Mouse (Mus musculus): Measurements from ENCODE around the gene Ica1. TPM values are rescaled to one million over a fixed set of nuclear protein-coding genes. Genes with fewer than 3 reads are reported as not detected.

Ica1 gene
- polyA plus RNA-seq, 1 experiment from 2014 or later, result 44.0 TPM

DNA sequence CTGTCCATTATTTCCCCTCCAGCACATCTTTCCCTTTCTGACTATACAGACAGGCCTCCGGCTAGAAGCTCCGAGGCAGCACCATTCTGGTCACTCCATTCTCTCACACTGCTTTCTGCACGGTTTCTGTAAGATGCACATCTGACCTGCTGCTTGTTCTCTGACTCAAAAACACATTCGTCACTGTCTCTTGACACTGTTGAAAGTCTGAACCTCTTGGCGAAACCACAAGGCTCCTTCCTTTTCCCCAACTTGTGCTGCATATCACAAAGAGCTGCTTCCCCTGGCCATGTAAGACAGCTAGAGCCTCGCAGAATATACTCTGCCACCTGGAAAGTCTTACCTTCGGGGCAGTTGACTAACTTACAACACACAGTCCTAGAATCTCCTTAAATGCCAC, 6.7 kb downstream of the Ica1 start:
- H3K9ac ChIP-seq (ENCODE audit: low read length), result no peak overlapping the region
- no peaks in the 10 kb centered on the region for H3K36me3 ChIP-seq (ENCODE audit: control insufficient read depth, insufficient read depth, low read length)
- DNase-seq (ENCODE audit: low spot score), result no peak
- H3K4me3 ChIP-seq (ENCODE audit: low read depth, low read length), result no peak overlapping the region
- no peaks in the 10 kb centered on the region for H3K9me3 ChIP-seq (replicated peaks; ENCODE audit: control insufficient read depth, low read length)
- H3K27me3 ChIP-seq (replicated peaks; ENCODE audit: control insufficient read depth, insufficient read depth, low read length), result no peaks in the 10 kb centered on the region
- 91% methylated on average over 7 of the region's 7 CpGs for WGBS
- no peak overlapping the region for H3K27ac ChIP-seq (ENCODE audit: low read depth, low read length)
- H3K4me1 ChIP-seq (ENCODE audit: control insufficient read depth, insufficient read depth, low read length), result no peaks in the 10 kb centered on the region
- no peak for ATAC-seq
- H3K4me2 ChIP-seq (ENCODE audit: low read length), result no peak overlapping the region

DNA sequence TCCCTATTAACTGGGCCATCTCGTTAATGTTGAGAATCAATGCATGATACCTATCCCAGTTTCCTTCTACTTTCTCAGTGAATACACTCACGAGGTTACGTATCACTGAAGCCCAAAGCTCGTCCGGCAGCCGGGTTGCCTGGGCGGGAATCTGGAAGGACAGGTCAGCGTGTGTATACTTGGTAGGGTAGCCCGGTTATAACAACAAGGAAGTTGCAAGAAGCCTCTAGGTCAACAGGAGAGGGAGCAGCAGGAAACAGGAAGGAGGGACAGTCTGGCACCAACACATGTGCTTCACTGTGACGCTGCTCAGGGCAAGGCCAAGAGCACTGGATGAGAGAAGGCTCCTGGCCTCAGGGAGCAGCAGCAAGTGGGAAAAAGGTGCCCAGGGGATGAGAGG, 7.9 kb downstream of the Ica1 start:
- no peak overlapping the region for H3K9ac ChIP-seq (ENCODE audit: low read length)
- H3K9me3 ChIP-seq (replicated peaks; ENCODE audit: control insufficient read depth, low read length), result no peaks in the 10 kb centered on the region
- H3K4me1 ChIP-seq (ENCODE audit: control insufficient read depth, insufficient read depth, low read length), result no peaks in the 10 kb centered on the region
- H3K36me3 ChIP-seq (ENCODE audit: control insufficient read depth, insufficient read depth, low read length), result no peaks in the 10 kb centered on the region
- no peak overlapping the region for H3K27ac ChIP-seq (ENCODE audit: low read depth, low read length)
- no peak for ATAC-seq
- no peak for DNase-seq (ENCODE audit: low spot score)
- H3K4me3 ChIP-seq (ENCODE audit: low read depth, low read length), result no peak overlapping the region
- WGBS, result 66% methylated on average over 10 of the region's 10 CpGs
- H3K27me3 ChIP-seq (replicated peaks; ENCODE audit: control insufficient read depth, insufficient read depth, low read length), result no peaks in the 10 kb centered on the region
- H3K4me2 ChIP-seq (ENCODE audit: low read length), result no peak overlapping the region

GRCm38 (mm10) chr6:8769803-8770202, 8.5 kb downstream of the Ica1 start:
- no peaks in the 10 kb centered on the region for H3K4me1 ChIP-seq (ENCODE audit: control insufficient read depth, insufficient read depth, low read length)
- H3K4me3 ChIP-seq (ENCODE audit: low read depth, low read length), result no peak overlapping the region
- no peaks in the 10 kb centered on the region for H3K36me3 ChIP-seq (ENCODE audit: control insufficient read depth, insufficient read depth, low read length)
- no peak overlapping the region for H3K4me2 ChIP-seq (ENCODE audit: low read length)
- no peak overlapping the region for H3K27ac ChIP-seq (ENCODE audit: low read depth, low read length)
- DNase-seq (ENCODE audit: low spot score) (no peak), ATAC-seq (no peak)
- no peak overlapping the region for H3K9ac ChIP-seq (ENCODE audit: low read length)
- H3K9me3 ChIP-seq (replicated peaks; ENCODE audit: control insufficient read depth, low read length), result no peaks in the 10 kb centered on the region
- 51% methylated on average over 6 of the region's 6 CpGs for WGBS
- no peaks in the 10 kb centered on the region for H3K27me3 ChIP-seq (replicated peaks; ENCODE audit: control insufficient read depth, insufficient read depth, low read length)

- H3K36me3 ChIP-seq (ENCODE audit: control insufficient read depth, insufficient read depth, low read length), result no peaks in the 10 kb centered on the region
- H3K9me3 ChIP-seq (replicated peaks; ENCODE audit: control insufficient read depth, low read length), result no peaks in the 10 kb centered on the region
- DNase-seq (ENCODE audit: low spot score) (no peak), ATAC-seq (no peak)
- no peak overlapping the region for H3K9ac ChIP-seq (ENCODE audit: low read length)
- 92% methylated on average over 5 of the region's 5 CpGs for WGBS
- no peak overlapping the region for H3K4me2 ChIP-seq (ENCODE audit: low read length)
- no peak overlapping the region for H3K4me3 ChIP-seq (ENCODE audit: low read depth, low read length)
- no peak overlapping the region for H3K27ac ChIP-seq (ENCODE audit: low read depth, low read length)
- no peaks in the 10 kb centered on the region for H3K27me3 ChIP-seq (replicated peaks; ENCODE audit: control insufficient read depth, insufficient read depth, low read length)
- H3K4me1 ChIP-seq (ENCODE audit: control insufficient read depth, insufficient read depth, low read length), result no peaks in the 10 kb centered on the region
Measured at GRCm38 (mm10) chr6:8766652-8767051, 11.6 kb downstream of the Ica1 start.

DNA sequence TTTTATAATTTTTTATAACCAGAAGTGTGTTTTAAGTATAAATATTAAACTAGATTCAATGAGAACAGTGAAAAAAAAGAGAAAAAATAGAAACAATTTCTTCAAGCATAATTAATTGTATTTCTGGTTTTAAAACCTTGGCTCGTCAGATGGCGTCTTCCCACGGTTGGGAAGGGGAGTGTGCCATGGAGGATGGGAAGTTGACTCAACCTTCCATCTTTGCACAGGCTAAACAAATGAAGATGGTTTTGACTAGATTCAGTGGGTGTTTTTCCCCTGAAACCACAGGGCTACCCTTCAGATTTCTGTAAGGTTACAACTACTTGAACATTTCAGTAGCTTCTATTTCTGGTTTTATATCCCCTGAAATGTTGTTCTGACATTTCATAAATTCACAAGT, 12.5 kb downstream of the Ica1 start:
- DNase-seq (ENCODE audit: low spot score), result no peak
- no peaks in the 10 kb centered on the region for H3K27me3 ChIP-seq (replicated peaks; ENCODE audit: control insufficient read depth, insufficient read depth, low read length)
- H3K36me3 ChIP-seq (ENCODE audit: control insufficient read depth, insufficient read depth, low read length), result no peaks in the 10 kb centered on the region
- ATAC-seq, result no peak
- no peaks in the 10 kb centered on the region for H3K9me3 ChIP-seq (replicated peaks; ENCODE audit: control insufficient read depth, low read length)
- 88% methylated on average over 3 of the region's 3 CpGs for WGBS
- no peak overlapping the region for H3K4me3 ChIP-seq (ENCODE audit: low read depth, low read length)
- H3K27ac ChIP-seq (ENCODE audit: low read depth, low read length), result no peak overlapping the region
- no peaks in the 10 kb centered on the region for H3K4me1 ChIP-seq (ENCODE audit: control insufficient read depth, insufficient read depth, low read length)
- H3K9ac ChIP-seq (ENCODE audit: low read length), result no peak overlapping the region
- no peak overlapping the region for H3K4me2 ChIP-seq (ENCODE audit: low read length)

- 61% methylated on average over 1 of the region's 1 CpGs for WGBS
- H3K27ac ChIP-seq (ENCODE audit: low read depth, low read length), result no peak overlapping the region
- DNase-seq (ENCODE audit: low spot score) (no peak), ATAC-seq (no peak)
- no peaks in the 10 kb centered on the region for H3K4me1 ChIP-seq (ENCODE audit: control insufficient read depth, insufficient read depth, low read length)
- no peaks in the 10 kb centered on the region for H3K9me3 ChIP-seq (replicated peaks; ENCODE audit: control insufficient read depth, low read length)
- H3K27me3 ChIP-seq (replicated peaks; ENCODE audit: control insufficient read depth, insufficient read depth, low read length), result no peaks in the 10 kb centered on the region
- no peak overlapping the region for H3K4me3 ChIP-seq (ENCODE audit: low read depth, low read length)
- H3K4me2 ChIP-seq (ENCODE audit: low read length), result no peak overlapping the region
- no peaks in the 10 kb centered on the region for H3K36me3 ChIP-seq (ENCODE audit: control insufficient read depth, insufficient read depth, low read length)
- H3K9ac ChIP-seq (ENCODE audit: low read length), result no peak overlapping the region
Measured at GRCm38 (mm10) chr6:8765064-8765463, 13.2 kb downstream of the Ica1 start.

DNA sequence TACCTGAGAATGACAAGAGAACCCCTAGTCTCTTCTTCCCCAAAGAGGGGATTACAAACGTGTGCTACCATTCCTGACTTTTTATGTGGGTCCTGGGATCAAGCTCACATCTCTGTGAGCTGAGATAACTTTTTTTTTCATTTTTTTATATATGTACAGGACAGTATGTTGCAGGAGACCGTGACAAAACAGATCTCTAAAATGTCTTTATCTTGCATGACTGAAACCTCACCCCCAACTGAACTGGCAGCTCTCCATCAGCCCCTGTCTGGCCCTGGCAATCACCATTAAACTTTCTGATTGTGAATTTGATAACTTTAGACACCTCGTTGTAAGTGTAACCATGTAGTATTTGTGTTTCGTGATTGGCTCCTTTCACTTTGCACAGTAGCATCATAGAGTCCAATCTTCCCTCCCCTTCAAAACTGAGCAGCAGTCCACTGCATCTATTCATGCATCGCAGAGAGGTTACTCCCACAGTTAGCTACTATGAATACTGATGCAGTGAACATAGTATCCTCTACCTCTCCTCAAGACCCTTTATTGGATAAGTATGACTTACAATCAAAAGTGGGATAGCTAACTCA, 17.5 kb downstream of the Ica1 start:
- no peaks in the 10 kb centered on the region for H3K4me1 ChIP-seq (ENCODE audit: control insufficient read depth, insufficient read depth, low read length)
- WGBS, result 83% methylated on average over 5 of the region's 5 CpGs
- no peak overlapping the region for H3K27ac ChIP-seq (ENCODE audit: low read depth, low read length)
- no peaks in the 10 kb centered on the region for H3K9me3 ChIP-seq (replicated peaks; ENCODE audit: control insufficient read depth, low read length)
- no peaks in the 10 kb centered on the region for H3K27me3 ChIP-seq (replicated peaks; ENCODE audit: control insufficient read depth, insufficient read depth, low read length)
- DNase-seq (ENCODE audit: low spot score) (no peak), ATAC-seq (no peak)
- H3K4me2 ChIP-seq (ENCODE audit: low read length), result no peak overlapping the region
- H3K4me3 ChIP-seq (ENCODE audit: low read depth, low read length), result no peak overlapping the region
- H3K9ac ChIP-seq (ENCODE audit: low read length), result no peak overlapping the region
- no peaks in the 10 kb centered on the region for H3K36me3 ChIP-seq (ENCODE audit: control insufficient read depth, insufficient read depth, low read length)

DNA sequence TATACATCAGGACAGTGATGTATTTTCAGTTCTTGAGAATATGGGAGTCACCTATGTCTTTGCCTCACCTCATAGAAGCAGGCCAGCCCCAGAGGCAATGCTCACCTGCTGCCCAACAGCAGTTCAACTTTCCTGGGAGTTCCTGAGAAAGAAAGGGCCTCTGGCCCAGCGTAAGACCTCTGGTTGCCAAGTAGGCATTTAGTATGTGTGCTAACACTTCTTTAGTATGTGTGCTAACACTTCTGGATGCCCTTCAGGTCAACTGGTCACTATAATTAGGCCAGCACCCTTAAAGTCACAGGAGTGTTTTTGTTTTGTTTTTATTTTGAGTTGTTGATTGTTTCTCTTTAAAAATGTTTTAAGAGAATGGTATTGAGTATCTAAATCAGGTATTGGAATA, 18.4 kb downstream of the Ica1 start:
- no peak overlapping the region for H3K9ac ChIP-seq (ENCODE audit: low read length)
- no peak overlapping the region for H3K27ac ChIP-seq (ENCODE audit: low read depth, low read length)
- 100% methylated on average over 1 of the region's 1 CpGs for WGBS
- DNase-seq (ENCODE audit: low spot score), result no peak
- H3K9me3 ChIP-seq (replicated peaks; ENCODE audit: control insufficient read depth, low read length), result no peaks in the 10 kb centered on the region
- no peaks in the 10 kb centered on the region for H3K4me1 ChIP-seq (ENCODE audit: control insufficient read depth, insufficient read depth, low read length)
- ATAC-seq, result no peak
- no peak overlapping the region for H3K4me3 ChIP-seq (ENCODE audit: low read depth, low read length)
- no peak overlapping the region for H3K4me2 ChIP-seq (ENCODE audit: low read length)
- H3K36me3 ChIP-seq (ENCODE audit: control insufficient read depth, insufficient read depth, low read length), result no peaks in the 10 kb centered on the region
- H3K27me3 ChIP-seq (replicated peaks; ENCODE audit: control insufficient read depth, insufficient read depth, low read length), result no peaks in the 10 kb centered on the region

DNA sequence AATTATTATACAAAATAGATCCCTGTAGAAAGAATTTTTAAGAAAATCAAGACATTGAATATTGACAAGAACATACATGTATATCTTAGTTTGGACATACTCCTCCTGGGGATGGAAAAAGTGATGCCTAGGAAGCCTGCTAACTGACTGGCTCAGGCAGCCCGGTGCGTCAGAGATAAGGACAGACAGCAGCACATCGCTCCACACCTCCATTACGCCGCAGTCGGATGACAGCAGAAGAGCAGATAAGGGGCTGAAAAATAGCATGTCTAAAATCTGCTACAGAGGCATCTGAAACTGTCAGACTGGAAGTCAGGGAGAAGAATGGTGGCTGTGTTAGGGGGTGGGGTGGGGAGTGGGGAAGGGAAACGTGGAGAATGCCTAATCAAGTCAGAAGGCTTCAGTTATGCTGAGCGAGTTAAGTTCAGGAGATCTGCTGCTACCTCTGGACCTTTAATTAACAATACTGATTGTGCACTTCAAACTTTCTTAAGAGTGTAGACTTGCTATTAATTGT, 22.5 kb downstream of the Ica1 start:
- no peak overlapping the region for H3K27ac ChIP-seq (ENCODE audit: low read depth, low read length)
- H3K4me1 ChIP-seq (ENCODE audit: control insufficient read depth, insufficient read depth, low read length), result no peaks in the 10 kb centered on the region
- no peaks in the 10 kb centered on the region for H3K36me3 ChIP-seq (ENCODE audit: control insufficient read depth, insufficient read depth, low read length)
- whole genome bisulfite sequencing, result 76% methylated on average over 8 of the region's 8 CpGs
- no peak overlapping the region for H3K4me2 ChIP-seq (ENCODE audit: low read length)
- H3K9me3 ChIP-seq (replicated peaks; ENCODE audit: control insufficient read depth, low read length), result no peaks in the 10 kb centered on the region
- DNase-seq (ENCODE audit: low spot score) (no peak), ATAC-seq (no peak)
- H3K4me3 ChIP-seq (ENCODE audit: low read depth, low read length), result no peak overlapping the region
- no peak overlapping the region for H3K9ac ChIP-seq (ENCODE audit: low read length)
- no peaks in the 10 kb centered on the region for H3K27me3 ChIP-seq (replicated peaks; ENCODE audit: control insufficient read depth, insufficient read depth, low read length)

Data from forebrain, embryonic 14.5 days (tissue).